Mouse (Mus musculus) ovary, adult 18-20 months (tissue): Measurements from ENCODE around the gene Maml2.

Source experiments
- DNase-seq: peaks from one replicate; pipeline ENCODE4 v3.0.0; 2022; ENCODE audit warnings: low spot score, mixed read lengths

The Maml2 gene

DNA sequence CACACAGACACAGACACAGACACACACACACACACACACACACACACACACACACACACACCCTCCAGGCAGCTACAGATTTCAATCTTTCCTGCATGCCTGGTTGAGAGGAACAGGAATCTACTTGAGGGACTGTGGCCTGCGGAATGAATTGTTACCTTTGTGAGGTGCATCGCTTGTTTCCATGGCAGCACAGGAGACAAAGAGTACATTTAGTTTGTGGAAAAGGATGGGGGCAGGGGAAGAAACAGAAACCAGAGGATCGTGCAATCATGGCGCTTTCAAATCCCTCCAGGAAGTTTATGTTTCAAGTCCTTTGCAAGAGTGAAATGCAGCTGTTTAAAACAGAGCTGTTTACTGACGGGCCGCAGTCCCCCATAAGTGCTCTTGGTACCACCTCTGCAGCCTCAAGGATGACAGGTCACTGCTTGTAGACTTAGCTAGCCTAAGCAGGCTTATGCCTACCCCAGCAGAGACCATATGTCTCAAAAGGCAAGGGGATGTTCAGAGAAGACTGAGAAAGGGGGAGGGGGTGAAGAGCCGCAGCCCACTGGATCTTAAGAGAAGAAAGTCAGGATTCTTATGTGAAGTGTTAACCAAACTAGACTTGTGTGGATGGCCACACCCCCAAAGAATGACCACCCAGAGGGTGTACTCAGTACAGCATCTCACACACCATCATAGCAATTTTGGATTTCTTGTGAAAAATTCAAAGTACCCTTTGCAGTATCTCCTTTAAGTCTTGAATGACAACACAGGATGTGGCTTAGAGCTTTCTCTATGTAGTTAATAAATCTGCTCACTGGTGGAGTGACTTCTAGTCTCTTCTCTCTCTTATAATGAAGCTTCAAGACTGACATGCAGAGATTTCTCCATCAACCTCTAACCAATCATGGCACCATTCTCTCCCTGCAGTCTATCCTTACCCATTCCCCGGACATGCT lies 315.8 kb downstream of the Maml2 start:
- DNase-seq, result no peak

GRCm38 (mm10) chr9:13616383-13617009 lies 318.7 kb downstream of the Maml2 start:
- DNase-seq, result no peak

DNA sequence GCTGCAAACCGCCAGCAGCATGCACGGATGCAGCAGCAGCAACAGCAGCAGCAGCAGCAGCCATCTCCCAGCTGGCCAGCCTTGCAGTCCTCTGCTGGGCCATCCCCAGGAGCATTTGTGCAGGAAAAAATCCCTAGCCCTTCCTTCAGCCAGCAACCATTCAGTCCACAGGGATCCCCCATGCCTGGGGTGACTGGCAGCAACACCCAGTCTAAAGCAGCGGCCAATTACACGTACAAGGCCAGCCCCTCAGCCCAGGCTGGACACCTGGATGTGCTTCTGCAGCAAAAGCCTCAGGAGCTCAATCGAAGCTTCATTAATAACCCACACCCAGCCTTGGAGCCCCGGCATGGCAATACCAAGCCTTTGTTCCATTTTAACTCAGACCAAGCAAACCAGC lies 323.0 kb downstream of the Maml2 start:
- DNase-seq, result no peak

DNA sequence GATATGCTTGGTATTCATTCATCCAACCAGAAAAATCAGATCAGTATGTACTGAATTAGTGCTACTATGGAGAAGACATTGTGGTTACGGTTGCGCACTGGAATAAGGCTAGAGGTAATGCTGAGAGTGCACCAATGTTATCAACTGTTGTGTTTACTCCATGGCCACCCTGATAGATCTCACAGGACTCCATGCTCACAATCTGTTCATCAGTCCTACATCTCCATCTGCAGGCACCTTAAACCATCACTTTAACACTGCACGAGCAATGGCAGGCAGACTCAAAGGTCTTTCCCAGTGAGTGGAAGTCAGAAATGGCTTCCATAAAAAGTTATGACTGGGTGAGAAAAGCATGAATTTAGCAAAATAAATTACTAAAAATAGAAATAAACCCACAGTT lies 324.2 kb downstream of the Maml2 start:
- DNase-seq, result no peak

- no peak for DNase-seq
Measured at GRCm38 (mm10) chr9:13622426-13622825, 324.7 kb downstream of the Maml2 start.

- no peak for DNase-seq
Measured at GRCm38 (mm10) chr9:13623892-13624422, 326.2 kb downstream of the Maml2 start.

GRCm38 (mm10) chr9:13624780-13625179 lies 327.0 kb downstream of the Maml2 start:
- no peak for DNase-seq

DNA sequence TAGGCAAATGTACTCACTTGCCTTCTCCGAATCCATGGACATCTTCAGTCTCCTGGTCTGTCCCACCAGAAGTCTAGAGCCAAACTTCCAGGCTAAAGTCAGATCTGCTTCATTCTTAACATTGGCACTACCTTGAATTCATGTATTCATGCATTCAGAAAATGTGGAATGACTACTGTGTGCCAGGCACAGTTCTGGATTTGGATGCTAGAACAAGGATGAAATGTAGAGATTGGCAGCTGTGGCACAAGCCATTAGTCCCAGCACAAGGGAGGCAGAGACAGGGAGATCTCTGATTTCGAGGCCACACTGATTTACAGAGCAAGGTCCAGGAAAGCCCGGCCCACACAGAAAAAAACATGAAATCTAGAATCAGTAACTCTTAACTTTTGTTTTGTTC lies 327.5 kb downstream of the Maml2 start:
- no peak for DNase-seq

DNA sequence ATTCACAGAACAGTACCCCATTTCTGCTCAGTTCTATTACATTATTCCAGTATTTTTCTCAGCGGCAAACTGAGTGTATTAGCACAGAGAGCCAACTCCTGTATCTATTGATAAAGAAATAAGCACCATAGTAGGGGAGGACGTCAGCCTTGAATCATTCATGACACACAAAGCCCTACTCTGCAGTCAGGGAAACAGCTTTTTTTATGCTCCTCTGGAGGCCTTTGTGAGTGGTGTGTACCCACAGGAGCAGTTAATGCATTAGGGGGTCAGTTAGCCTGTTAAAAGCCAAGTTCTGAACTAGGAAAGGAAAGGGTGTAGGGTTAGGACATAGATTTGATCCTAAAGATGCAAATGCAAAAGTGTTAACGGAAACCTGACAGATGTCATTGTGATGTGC lies 328.7 kb downstream of the Maml2 start:
- no peak for DNase-seq

GRCm38 (mm10) chr9:13633371-13633770 lies 335.6 kb downstream of the Maml2 start:
- no peak for DNase-seq

DNA sequence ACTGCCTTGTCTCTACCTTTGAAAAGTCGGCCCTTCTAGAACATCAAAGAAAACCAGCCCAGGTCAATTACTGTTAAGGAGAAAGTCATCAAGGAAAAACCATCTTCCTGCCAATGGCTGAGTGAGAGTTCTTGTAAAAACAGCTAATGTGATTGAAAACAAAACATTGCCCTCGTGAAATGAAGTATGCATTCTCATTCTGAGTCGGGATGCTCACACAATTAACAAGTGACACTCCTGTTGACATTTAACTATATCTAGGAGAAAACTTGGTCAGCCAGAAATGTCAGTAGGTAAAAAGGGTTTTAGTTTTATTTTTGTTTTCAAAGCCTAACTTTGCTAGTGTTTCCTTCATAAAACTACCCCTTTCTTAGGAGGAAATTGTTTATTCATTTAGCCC lies 341.9 kb downstream of the Maml2 start:
- no peak for DNase-seq

GRCm38 (mm10) chr9:13645153-13645552 lies 347.4 kb downstream of the Maml2 start:
- no peak for DNase-seq

- DNase-seq, result no peak
Measured at GRCm38 (mm10) chr9:13651065-13651464, 353.3 kb downstream of the Maml2 start.

GRCm38 (mm10) chr9:13651828-13652227 lies 354.1 kb downstream of the Maml2 start:
- DNase-seq, result no peak

DNA sequence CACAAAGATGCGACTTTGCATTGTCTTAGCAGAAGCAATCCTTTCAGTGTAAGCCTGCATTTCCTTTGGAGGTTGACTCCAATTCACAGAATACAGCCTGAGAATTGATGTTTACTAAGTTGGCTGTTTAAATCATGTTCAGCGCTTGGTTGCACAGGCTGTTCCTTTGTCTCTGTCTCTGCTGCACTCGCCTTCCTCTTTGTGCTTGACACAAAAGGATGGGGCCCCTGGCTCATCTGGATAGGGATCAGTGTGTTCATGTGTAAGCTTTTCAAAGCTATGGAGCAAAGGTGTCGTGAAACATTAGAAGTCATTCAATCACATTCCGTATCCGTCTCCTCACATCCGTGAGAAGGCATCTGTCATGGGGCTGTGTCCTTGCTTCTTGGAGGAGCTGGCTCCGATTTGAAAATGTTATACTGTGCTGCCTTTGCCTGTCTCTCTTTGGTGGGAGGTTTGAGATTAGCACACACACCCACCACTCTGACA lies 354.7 kb downstream of the Maml2 start:
- no peak for DNase-seq

DNA sequence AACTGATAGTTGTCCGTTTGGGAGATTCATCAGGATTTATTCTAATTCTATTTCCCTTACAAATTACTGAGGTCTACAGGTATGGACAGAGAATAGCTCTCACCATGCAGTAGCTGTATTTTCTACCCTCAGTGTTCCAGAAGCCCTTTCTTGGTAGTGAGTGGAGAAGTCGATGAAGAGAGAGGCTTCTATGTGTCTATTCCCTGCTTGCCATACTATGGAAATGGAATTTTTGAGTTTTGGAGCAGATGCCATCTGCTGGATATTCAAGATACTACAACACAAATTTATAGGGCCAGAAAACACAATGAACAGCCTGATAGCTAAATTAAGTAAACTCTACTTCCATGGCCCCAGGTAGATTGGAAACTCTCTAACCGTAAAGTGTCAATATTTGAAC lies 355.2 kb downstream of the Maml2 start:
- no peak for DNase-seq

DNA sequence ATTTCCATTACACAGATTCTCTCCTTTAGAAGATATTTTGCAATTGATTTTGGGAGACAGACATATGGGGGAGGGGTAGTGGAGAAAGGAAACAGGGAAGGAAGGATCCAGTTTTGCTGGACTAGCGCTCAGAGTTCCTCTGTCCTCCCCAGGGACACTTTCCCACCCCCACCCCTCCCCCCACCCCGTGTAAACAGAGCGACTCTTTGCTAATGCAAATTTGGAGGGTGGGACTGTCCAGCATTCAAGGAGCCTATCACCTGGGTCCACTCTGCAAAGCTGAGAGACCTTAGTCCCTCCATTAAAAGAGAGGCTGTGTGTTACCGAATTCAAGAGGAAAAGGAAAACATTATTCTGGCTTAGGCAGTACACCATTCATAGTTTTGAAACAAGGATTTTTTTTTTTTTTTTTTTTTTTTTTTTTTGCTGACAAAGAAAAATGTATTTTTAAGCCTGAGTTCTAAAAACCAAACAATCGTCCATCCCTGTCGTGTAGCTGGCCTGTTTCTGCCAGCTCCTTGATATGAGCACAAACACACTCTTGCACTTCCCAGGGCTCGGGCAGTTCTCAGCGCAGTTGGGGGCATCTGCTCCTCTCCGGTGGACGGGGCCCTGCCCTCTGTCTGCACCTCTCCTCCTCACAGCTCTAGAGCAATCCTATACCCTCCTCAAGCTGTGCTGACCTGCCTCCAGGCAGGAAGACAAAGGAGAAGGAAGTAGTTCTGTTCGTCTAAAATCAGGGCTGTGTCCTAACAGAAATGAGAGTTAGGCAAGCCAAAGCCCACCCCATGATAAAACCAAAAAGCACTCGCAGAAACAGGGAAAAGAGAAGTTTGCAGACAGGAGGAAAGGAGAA lies 364.2 kb downstream of the Maml2 start:
- no peak for DNase-seq

- no peak for DNase-seq
Measured at GRCm38 (mm10) chr9:13665487-13665969, 367.8 kb downstream of the Maml2 start.

GRCm38 (mm10) chr9:13667955-13668354 lies 370.2 kb downstream of the Maml2 start:
- DNase-seq, result no peak

DNA sequence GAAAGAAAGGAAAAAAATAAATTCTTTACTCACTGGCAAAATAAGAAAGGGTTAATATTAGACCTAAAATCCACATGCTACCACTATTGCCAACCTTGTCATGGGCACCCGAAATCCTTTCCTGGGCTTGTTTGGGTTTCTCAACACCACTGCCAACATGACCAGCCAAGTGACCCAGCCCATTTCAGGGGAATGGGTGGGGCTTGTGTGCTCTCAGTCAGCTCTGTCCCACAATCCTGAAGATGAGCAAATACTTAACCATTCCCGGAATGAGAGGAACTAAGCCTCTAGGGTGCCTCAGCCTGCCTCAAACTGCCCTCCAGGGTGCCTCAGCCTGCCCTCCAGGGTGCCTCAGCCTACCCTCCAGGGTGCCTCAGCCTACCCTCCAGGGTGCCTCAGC lies 371.0 kb downstream of the Maml2 start:
- no peak for DNase-seq

DNA sequence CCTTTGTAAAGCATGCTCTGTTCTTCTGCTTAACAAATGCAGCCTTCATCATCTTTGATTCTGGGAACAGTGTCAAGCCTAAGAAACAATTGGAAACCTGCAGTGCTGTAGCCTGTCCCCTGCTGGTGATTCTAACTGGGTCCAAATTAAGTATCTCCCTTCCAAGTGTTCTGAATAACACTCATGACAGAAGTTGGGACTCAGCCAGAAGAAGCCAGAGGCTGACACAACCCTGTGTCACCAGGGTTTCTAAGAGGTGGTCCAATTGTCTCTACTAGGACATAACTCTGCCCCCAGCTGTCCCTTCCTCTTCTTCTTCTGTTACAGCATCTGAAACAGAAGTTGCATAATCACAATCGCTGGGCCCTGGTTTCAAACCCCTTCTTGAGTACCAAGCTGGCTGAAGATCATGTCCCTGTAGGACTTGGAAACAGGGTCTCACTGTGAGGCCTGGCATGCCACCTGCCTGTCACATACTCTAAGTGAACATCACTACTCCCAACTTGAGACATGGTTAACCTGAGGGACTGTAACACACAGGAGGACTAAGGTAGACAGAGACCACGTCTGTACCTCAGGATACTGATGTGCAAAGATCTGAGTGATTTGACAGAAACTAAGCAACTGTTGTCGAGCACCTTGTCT lies 373.5 kb downstream of the Maml2 start:
- no peak for DNase-seq
